Mouse (Mus musculus): ENCODE results near the gene Lrp2bp. TPM values are rescaled to one million over a fixed set of nuclear protein-coding genes. Genes with fewer than 3 reads are reported as not detected.
A peak's percentile ranks its signal among the peaks of the same experiment; 100 is the strongest.

Gene Lrp2bp
- polyA plus RNA-seq, 1 experiment from 2014 or later, result 0.80 TPM

DNA sequence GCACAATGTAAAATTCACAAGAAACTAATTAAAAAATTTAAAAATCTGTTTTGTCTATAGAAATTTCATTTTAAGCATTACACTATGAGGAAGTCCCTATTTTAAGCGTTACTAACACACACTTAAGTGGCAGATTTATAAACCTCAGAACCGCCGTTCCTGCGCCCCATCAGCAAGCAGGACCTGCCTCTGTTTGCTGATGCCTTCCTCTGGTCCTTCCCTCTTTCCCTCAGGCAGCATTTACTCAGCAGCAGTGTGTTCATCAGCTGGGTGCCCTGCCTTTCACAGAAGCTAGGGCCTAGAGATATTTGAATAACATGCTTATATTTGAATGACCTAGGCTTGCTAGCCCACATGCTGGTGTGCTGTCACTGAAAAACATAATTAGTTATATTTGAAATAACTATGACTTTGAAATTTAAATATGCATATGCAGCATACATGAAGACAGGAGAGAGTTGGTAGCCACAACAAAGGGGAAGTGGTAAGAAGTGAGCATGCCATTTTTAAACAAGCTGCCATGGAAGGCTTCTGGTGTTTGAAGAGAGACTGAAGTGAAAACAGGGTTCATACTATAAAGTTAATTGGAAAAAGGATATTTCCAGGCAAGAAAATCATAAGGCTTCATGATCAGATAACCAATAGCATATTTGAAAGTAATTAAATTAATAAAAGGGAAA lies 8.3 kb upstream of the Lrp2bp start:
- 86% methylated on average over 4 of the region's 4 CpGs for WGBS
- H3K4me1 ChIP-seq (replicated peaks; ENCODE audit: control insufficient read depth, insufficient read depth, low read length), result no peaks in the 10 kb centered on the region
- no peak overlapping the region for H3K4me2 ChIP-seq (ENCODE audit: low read depth, low read length)
- H3K4me3 ChIP-seq (ENCODE audit: low read length), result no peak overlapping the region
- no peaks in the 10 kb centered on the region for H3K27me3 ChIP-seq (ENCODE audit: control insufficient read depth, insufficient read depth, low read depth, low read length)
- no peaks in the 10 kb centered on the region for H3K9me3 ChIP-seq (ENCODE audit: control insufficient read depth, low read length)
- no peak for ATAC-seq (ENCODE audit: low read depth)
- H3K36me3 ChIP-seq (ENCODE audit: control insufficient read depth, insufficient read depth, low read length), result peaks cover 20% of the 10 kb centered on the region
- no peak overlapping the region for H3K27ac ChIP-seq (ENCODE audit: low read length)
- H3K9ac ChIP-seq (ENCODE audit: low read length), result no peak overlapping the region

DNA sequence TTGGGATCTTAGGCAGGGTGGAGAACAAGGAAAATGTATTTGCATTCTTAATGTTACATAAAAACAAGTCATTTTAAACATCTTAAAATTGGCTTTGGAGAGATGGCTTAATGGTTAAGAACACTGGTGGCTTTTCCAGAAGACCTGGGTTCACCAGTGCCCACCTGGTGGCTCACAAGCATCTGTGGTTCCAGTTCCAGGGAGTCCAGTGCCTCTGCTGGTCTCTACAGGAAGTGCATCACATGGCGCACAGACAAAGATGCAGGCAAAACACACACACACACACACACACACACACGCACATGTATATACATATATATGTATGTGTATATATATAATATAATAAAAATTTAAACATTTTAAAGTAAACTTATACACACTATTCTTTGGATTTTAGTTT lies 5.0 kb upstream of the Lrp2bp start:
- Histone ChIP-seq H3K27ac (ENCODE audit: low read length) (no peak overlapping the region), H3K27me3 (ENCODE audit: control insufficient read depth, insufficient read depth, low read depth, low read length) (no peaks in the 10 kb centered on the region), H3K4me1 (replicated peaks; ENCODE audit: control insufficient read depth, insufficient read depth, low read length) (peaks cover 4% of the 10 kb centered on the region; the same call in 1 of the 2 replicates), H3K4me2 (ENCODE audit: low read depth, low read length) (no peak overlapping the region), H3K9me3 (ENCODE audit: control insufficient read depth, low read length) (no peaks in the 10 kb centered on the region), H3K36me3 (ENCODE audit: control insufficient read depth, insufficient read depth, low read length) (peaks cover 20% of the 10 kb centered on the region), H3K4me3 (ENCODE audit: low read length) (no peak overlapping the region), H3K9ac (ENCODE audit: low read length) (no peak overlapping the region)
- ATAC-seq (ENCODE audit: low read depth), result no peak
- 98% methylated on average over 2 of the region's 2 CpGs for WGBS

DNA sequence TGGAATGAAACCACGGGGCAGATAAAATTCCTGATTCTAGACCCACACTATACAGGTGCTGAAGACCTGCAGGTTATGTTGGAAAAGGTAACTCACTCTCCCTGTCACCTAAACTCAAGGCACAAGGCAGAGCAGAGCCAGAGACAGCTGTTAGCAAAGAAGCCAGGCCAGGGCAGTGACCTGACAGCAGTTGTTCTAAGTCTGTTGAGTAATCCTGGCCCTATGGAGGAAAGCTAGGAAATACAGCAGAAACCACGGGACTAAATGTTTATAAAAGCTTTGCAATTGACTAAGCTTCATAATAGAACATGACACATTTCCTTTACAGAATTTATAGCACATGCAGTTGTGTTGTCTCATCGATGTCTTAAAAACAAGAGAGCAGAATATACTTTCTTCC lies 3.5 kb upstream of the Lrp2bp start:
- no peaks in the 10 kb centered on the region for H3K27me3 ChIP-seq (ENCODE audit: control insufficient read depth, insufficient read depth, low read depth, low read length)
- H3K9me3 ChIP-seq (ENCODE audit: control insufficient read depth, low read length), result no peaks in the 10 kb centered on the region
- H3K27ac ChIP-seq (ENCODE audit: low read length), result no peak overlapping the region
- H3K36me3 ChIP-seq (ENCODE audit: control insufficient read depth, insufficient read depth, low read length), result peaks cover 20% of the 10 kb centered on the region
- no peak overlapping the region for H3K9ac ChIP-seq (ENCODE audit: low read length)
- no peak overlapping the region for H3K4me2 ChIP-seq (ENCODE audit: low read depth, low read length)
- H3K4me1 ChIP-seq (replicated peaks; ENCODE audit: control insufficient read depth, insufficient read depth, low read length), result peaks cover 5% of the 10 kb centered on the region; the same call in 1 of the 2 replicates
- 67% methylated on average over 3 of the region's 3 CpGs for WGBS
- ATAC-seq (ENCODE audit: low read depth), result no peak
- H3K4me3 ChIP-seq (ENCODE audit: low read length), result no peak overlapping the region

DNA sequence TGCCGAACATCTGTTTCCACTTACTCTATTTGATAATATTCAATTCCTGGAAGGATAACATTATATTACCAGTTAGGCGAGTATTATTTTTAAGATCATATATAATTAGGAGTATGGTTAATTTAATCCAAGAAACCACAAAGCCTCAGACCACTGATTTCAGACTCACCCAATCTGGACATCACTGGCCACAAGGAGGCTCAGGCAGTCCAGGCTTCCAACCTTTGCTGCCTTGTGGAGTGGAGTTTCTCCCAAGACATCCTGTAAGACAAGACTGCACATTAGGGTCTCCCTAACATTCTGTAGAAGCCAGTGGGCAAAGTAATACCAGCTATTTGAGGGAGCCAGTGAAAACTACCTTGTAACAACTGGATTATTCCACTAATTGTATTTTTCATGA lies 875 bp upstream of the Lrp2bp start:
- Histone ChIP-seq H3K9ac (ENCODE audit: low read length) (0 out of 2 replicates have a peak overlapping the region, but pooled peaks have one; percentile 13), H3K27me3 (ENCODE audit: control insufficient read depth, insufficient read depth, low read depth, low read length) (no peaks in the 10 kb centered on the region), H3K4me3 (ENCODE audit: low read length) (peak overlapping the region; percentile 26), H3K36me3 (ENCODE audit: control insufficient read depth, insufficient read depth, low read length) (peaks cover 20% of the 10 kb centered on the region), H3K9me3 (ENCODE audit: control insufficient read depth, low read length) (no peaks in the 10 kb centered on the region), H3K4me2 (ENCODE audit: low read depth, low read length) (peak overlapping the region; percentile 40), H3K27ac (ENCODE audit: low read length) (no peak overlapping the region; the same call in 1 of the 2 replicates), H3K4me1 (replicated peaks; ENCODE audit: control insufficient read depth, insufficient read depth, low read length) (peaks cover 5% of the 10 kb centered on the region; the same call in 1 of the 2 replicates)
- 74% methylated on average over 2 of the region's 2 CpGs for WGBS
- no peak for ATAC-seq (ENCODE audit: low read depth)

DNA sequence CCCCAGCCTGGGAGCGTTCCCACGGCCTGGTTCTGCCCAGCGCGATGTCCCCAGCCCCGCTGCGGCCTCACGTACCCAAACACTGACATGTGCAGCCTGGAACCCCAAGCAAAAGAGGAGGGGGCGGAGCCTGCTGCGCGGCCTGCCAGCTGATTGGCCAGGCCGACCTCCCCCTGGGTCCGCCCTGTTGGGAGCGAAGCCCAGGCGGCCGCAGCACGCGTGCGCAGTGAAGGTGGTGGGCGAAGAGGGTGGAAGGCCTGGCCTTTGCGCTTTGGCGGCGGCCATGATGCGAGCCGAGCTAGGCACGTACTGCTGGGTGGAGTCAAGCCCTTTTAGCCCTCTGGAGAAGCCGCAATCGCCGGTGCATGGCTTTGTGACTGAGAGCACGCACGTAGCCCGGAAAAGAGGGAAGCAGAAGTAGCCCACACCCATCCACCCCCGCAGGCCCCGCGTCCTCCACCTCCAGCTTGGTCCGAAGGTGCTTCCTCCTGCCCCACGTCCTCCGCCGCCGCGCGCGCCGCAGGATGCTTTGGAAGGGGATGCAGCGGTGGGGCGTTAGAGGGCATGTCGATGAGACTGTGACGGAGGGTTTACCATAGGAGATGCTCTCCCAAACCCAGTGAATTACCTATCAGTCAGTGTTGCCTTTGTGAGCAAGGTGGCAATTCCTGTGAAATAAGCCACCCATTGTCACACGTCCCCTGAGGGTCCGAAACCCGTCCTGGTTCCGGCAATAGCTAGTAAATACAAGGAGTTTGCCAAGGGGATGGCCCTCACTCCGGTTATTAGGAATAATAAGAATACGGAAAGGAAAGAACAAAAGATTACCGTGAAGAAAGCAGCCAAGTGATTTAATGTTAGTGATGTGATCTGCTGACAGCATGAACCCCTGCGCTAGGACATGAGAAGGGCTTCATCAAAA lies 942 bp downstream of the Lrp2bp start:
- Histone ChIP-seq H3K4me1 (replicated peaks; ENCODE audit: control insufficient read depth, insufficient read depth, low read length) (peaks cover 5% of the 10 kb centered on the region; the same call in 1 of the 2 replicates), H3K4me3 (ENCODE audit: low read length) (peak overlapping the region; percentile 66), H3K9ac (ENCODE audit: low read length) (peak overlapping the region; percentile 78), H3K4me2 (ENCODE audit: low read depth, low read length) (peak overlapping the region; percentile 87), H3K27ac (ENCODE audit: low read length) (peak overlapping the region; percentile 96), H3K36me3 (ENCODE audit: control insufficient read depth, insufficient read depth, low read length) (peaks cover 13% of the 10 kb centered on the region), H3K27me3 (ENCODE audit: control insufficient read depth, insufficient read depth, low read depth, low read length) (no peaks in the 10 kb centered on the region), H3K9me3 (ENCODE audit: control insufficient read depth, low read length) (no peaks in the 10 kb centered on the region)
- WGBS, result 4% methylated on average over 53 of the region's 55 CpGs
- peak; percentile 99 for ATAC-seq (ENCODE audit: low read depth)

DNA sequence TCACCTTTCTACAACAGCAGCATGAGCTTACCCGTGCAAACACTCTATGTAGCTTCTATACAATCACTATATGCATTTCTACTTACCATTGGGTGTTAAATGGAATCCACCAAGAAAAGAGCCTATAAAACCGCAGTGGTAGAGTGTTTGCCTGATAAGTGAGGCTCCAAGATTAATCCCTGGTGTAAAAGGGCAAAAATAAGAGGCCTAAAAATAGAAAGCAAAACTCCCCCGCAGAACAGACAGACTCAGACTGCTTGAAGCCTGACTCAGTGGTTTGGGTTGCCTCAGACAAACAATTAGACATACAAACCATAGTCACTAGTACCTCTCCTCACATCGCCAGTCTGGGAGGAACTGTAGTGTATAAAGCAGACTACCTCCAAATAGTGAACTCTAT lies 6.5 kb downstream of the Lrp2bp start, which contains the start of gene Ankrd37:
Gene Ankrd37 (minus strand): TSS at position 112 of the 400 bp plus-strand sequence.
- no peaks in the 10 kb centered on the region for H3K27me3 ChIP-seq (ENCODE audit: control insufficient read depth, insufficient read depth, low read depth, low read length)
- ATAC-seq (ENCODE audit: low read depth), result no peak
- H3K4me2 ChIP-seq (ENCODE audit: low read depth, low read length), result no peak within 1 kb of the TSS
- H3K36me3 ChIP-seq (ENCODE audit: control insufficient read depth, insufficient read depth, low read length), result no peaks in the 10 kb centered on the region
- H3K4me3 ChIP-seq (ENCODE audit: low read length), result no peak within 1 kb of the TSS
- no peaks in the 10 kb centered on the region for H3K9me3 ChIP-seq (ENCODE audit: control insufficient read depth, low read length)
- no peak within 1 kb of the TSS for H3K27ac ChIP-seq (ENCODE audit: low read length)
- H3K4me1 ChIP-seq (replicated peaks; ENCODE audit: control insufficient read depth, insufficient read depth, low read length), result no peaks in the 10 kb centered on the region; the same call in 1 of the 2 replicates
- WGBS, result 39% methylated on average over 4 of the region's 4 CpGs
- H3K9ac ChIP-seq (ENCODE audit: low read length), result no peak within 1 kb of the TSS; the same call in 1 of the 2 replicates

DNA sequence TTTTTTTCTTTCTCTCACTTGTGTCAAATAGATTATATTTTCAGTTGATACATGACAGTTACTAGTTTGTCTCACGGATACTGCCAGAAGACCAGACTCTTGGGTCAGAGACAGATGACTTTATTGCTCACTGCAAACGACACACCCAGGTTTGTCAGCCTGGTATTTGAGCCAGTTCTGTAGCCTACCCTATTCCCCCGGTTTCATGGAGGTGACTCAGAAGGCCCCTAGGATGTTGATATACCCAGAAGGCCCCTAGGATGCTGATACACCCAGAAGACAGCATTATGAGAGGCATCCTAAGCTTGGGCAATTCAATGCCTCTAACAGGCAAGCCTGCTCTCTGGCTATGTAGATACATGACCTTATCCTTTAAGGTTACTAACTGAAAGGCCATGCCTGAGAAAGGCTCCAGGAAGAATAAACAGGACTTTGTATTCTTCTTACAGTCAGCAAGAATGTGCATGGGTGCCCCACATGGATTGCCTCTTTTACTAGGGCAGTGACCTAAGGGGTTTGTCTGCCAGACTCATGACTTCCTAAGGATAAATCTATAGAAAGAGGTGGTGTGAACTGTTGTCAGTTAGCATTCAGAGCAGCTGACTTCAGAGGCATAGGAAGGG lies 8.1 kb downstream of the Lrp2bp start:
- H3K4me3 ChIP-seq (ENCODE audit: low read length), result no peak overlapping the region
- no peaks in the 10 kb centered on the region for H3K27me3 ChIP-seq (ENCODE audit: control insufficient read depth, insufficient read depth, low read depth, low read length)
- H3K4me2 ChIP-seq (ENCODE audit: low read depth, low read length), result no peak overlapping the region
- no peaks in the 10 kb centered on the region for H3K36me3 ChIP-seq (ENCODE audit: control insufficient read depth, insufficient read depth, low read length)
- no peak overlapping the region for H3K9ac ChIP-seq (ENCODE audit: low read length)
- H3K4me1 ChIP-seq (replicated peaks; ENCODE audit: control insufficient read depth, insufficient read depth, low read length), result peaks cover 8% of the 10 kb centered on the region
- H3K27ac ChIP-seq (ENCODE audit: low read length), result no peak overlapping the region
- no peaks in the 10 kb centered on the region for H3K9me3 ChIP-seq (ENCODE audit: control insufficient read depth, low read length)
- no peak for ATAC-seq (ENCODE audit: low read depth)
- WGBS, result 67% methylated on average over 3 of the region's 3 CpGs

DNA sequence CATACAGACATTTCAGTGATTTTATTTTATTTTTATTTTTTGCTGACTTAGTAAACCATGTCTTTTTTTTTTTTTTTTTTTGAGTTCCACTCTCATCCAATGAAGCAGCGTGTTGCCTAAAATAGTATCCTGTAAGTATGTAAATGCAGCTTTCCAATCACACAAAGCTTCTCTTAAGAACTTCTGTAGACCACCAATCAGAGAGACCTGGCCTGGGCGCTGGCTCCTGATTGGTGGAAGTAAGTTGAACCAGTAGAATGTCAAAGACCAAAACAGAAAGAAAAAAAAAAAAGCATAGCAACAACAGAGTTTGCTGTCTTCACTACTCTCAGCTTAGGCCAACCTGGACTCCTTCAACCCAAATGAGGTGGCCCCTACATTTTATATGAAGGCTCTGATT lies 11.2 kb downstream of the Lrp2bp start:
- H3K4me1 ChIP-seq (replicated peaks; ENCODE audit: control insufficient read depth, insufficient read depth, low read length), result peaks cover 8% of the 10 kb centered on the region
- no peaks in the 10 kb centered on the region for H3K36me3 ChIP-seq (ENCODE audit: control insufficient read depth, insufficient read depth, low read length)
- peak overlapping the region; percentile 48 for H3K27ac ChIP-seq (ENCODE audit: low read length)
- no peaks in the 10 kb centered on the region for H3K9me3 ChIP-seq (ENCODE audit: control insufficient read depth, low read length)
- peak overlapping the region; percentile 16; the same call in 1 of the 2 replicates for H3K4me3 ChIP-seq (ENCODE audit: low read length)
- no peak overlapping the region for H3K9ac ChIP-seq (ENCODE audit: low read length)
- peak overlapping the region; percentile 36 for H3K4me2 ChIP-seq (ENCODE audit: low read depth, low read length)
- WGBS, result 66% methylated on average over 2 of the region's 2 CpGs
- ATAC-seq (ENCODE audit: low read depth), result peak; percentile 73
- no peaks in the 10 kb centered on the region for H3K27me3 ChIP-seq (ENCODE audit: control insufficient read depth, insufficient read depth, low read depth, low read length)

Data from lung, embryonic 16.5 days (tissue).